15 mouse cellular contexts compared by ENCODE assay signal in the genomic region with DNA sequence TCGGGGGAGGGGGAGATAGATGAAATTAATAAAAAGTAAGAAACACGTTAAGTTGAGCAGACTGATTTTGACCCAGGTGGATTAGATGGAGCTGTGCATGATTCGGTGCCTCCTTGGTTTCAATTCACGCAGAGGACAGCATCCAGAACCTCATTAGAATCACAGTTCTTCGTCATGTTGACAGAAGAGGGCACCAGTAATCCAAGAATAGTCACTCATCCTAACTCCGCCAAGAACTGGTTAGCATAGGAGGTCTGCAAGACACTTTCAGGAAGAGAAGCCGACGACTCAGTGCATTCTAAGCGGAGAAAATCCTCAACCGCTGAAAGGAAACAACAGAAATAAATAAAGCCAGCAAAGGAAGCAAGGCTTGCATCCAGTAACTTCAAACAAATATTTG. TPM values are rescaled to one million over a fixed set of nuclear protein-coding genes. Genes with fewer than 3 reads are reported as not detected.
DNase-seq lines count a peak whose midpoint lies in the region; TF ChIP-seq lines count a peak whose summit lies in the region.
"Had no signal": no experiment of that assay in that cellular context is flagged by ENCODE, and none has a peak within 500 bp of the region (broad histone marks: within the 10 kb centered on the region; RNA-seq: fewer than 3 reads in every experiment).

No protein-coding gene starts in this region.

- intact Hi-C loops in gastrocnemius, adult 2 months (cut with DNase I) = no loop called here

- no peak overlapping the region for H3K4me3 ChIP-seq in gastrocnemius, adult 2 months
- no peak overlapping the region for H3K4me3 ChIP-seq in layer of hippocampus, adult 2 months
- H3K4me3 ChIP-seq: heart, embryonic 13.5 days; hindbrain, embryonic 13.5 days; kidney, embryonic 15.5 days had no signal

- H3K27ac ChIP-seq in gastrocnemius, adult 2 months = no peak overlapping the region
- no peak overlapping the region for H3K27ac ChIP-seq in layer of hippocampus, adult 2 months
- H3K27ac ChIP-seq: heart, embryonic 13.5 days; hindbrain, embryonic 13.5 days; kidney, embryonic 15.5 days; liver, embryonic 14.5 days had no signal

- peak; percentile 10; the same call in 1 of the 2 replicates for TF ChIP-seq CTCF in gastrocnemius, adult 2 months (IDR thresholded peaks at IDR 0.05)
- peak; percentile 49 for TF ChIP-seq CTCF in layer of hippocampus, adult 2 months (conservative IDR thresholded peaks at IDR 0.05)

- DNase-seq in gastrocnemius, adult 2 months = no peak
- DNase-seq in gastrocnemius, postnatal 10 days = no peak
- no peak for DNase-seq in layer of hippocampus, adult 2 months (ENCODE audit: low spot score in 2 of 2)
- DNase-seq in layer of hippocampus, postnatal 36 days = no peak
- DNase-seq in ES-CJ7 (ENCODE audit: low read depth, low spot score) = peak; percentile 29
- peak; percentile 48 for DNase-seq in brain, adult 2 months (ENCODE audit: low read depth, low spot score)
- DNase-seq in testis, postnatal 14 days (ENCODE audit: low spot score) = no peak
- DNase-seq: adrenal gland, postnatal 36 days; cerebellum, adult 11-12 months; right cerebral cortex, postnatal 14 days; thymus, postnatal 25 days had no signal

RNA-seq across cellular contexts. Expression of gene Rtp1, which starts 52.7 kb away (rescaled TPM):
- total RNA-seq in gastrocnemius, adult 2 months (2021) = not detected
- not detected for total RNA-seq in gastrocnemius, postnatal 10 days (2021)
- under 1 TPM; 0.23 to 0.52 TPM for total RNA-seq in layer of hippocampus, adult 2 months (2021)
- total RNA-seq in layer of hippocampus, postnatal 36 days (2021) = under 1 TPM; 0.10 to 0.15 TPM
- total RNA-seq: adrenal gland, postnatal 36 days had no signal

Comparison
In these comparisons a context has a peak if more than half of its experiments do, and no peak if none do; other contexts are left out.
1. DNase-seq: peak in ES-CJ7 (single experiment) and brain, adult 2 months (single experiment); none in gastrocnemius, adult 2 months (single experiment), gastrocnemius, postnatal 10 days (single experiment), layer of hippocampus, adult 2 months (0 of 2), layer of hippocampus, postnatal 36 days (0 of 2) and testis, postnatal 14 days (single experiment).